Mouse (Mus musculus) limb, embryonic 11.5 days (tissue): ENCODE measurements at regions not wholly inside any gene's neighbourhood (a gene's known extent, or its start where the extent isn't known, plus 50 kb on each side); places are given as distances from the start of the nearest gene placed in this dataset.
"Not testable (repeated sequence)": the region's sequence is repeated elsewhere in the genome, so short reads cannot be mapped to it uniquely, and the experiment has no call there.

Experiments
- ATAC-seq: fragments of 200-750 bp; cut with Nextera tagmentation; 2 replicates; pipeline ENCODE4 v1.8.0; 2017; ENCODE audit warnings: low read depth; ENCODE audit not compliant: insufficient number of reproducible peaks, low FRiP score, low TSS enrichment
- DNase-seq: peaks from one replicate; pipeline ENCODE4 v3.0.0-alpha.2; 2015; ENCODE audit warnings: low spot score
- H3K27ac ChIP-seq: fragments of 300-500 bp; sonication (generic); replicated peaks from 2 replicates; pipeline ENCODE4 v1.5.1; 2014; ENCODE audit warnings: low read depth, mild to moderate bottlenecking, low read length
- H3K27me3 ChIP-seq: fragments of 300-500 bp; sonication (generic); 2 replicates; pipeline ENCODE4 v1.6.1; 2014; ENCODE audit warnings: mild to moderate bottlenecking, low read length, mixed read lengths; ENCODE audit not compliant: control insufficient read depth, insufficient read depth
- H3K36me3 ChIP-seq: fragments of 300-500 bp; sonication (generic); 2 replicates; pipeline ENCODE4 v1.6.1; 2014; ENCODE audit warnings: mild to moderate bottlenecking, low read length, moderate library complexity, mixed read lengths; ENCODE audit not compliant: control insufficient read depth, insufficient read depth
- H3K4me1 ChIP-seq: fragments of 300-500 bp; sonication (generic); 2 replicates; pipeline ENCODE4 v1.6.1; 2014; ENCODE audit warnings: low read length, mixed read lengths; ENCODE audit not compliant: control insufficient read depth, insufficient read depth
- H3K4me2 ChIP-seq: fragments of 300-500 bp; sonication (generic); 2 replicates; pipeline ENCODE4 v1.6.1; 2014; ENCODE audit warnings: low read depth, mild to moderate bottlenecking, moderate library complexity; ENCODE audit not compliant: severe bottlenecking
- H3K4me3 ChIP-seq: fragments of 300-500 bp; sonication (generic); 2 replicates; pipeline ENCODE4 v1.5.1; 2014; ENCODE audit warnings: low read depth, low read length
- H3K9ac ChIP-seq: fragments of 300-500 bp; sonication (generic); 2 replicates; pipeline ENCODE4 v1.6.1; 2014; ENCODE audit warnings: mild to moderate bottlenecking, low read length
- H3K9me3 ChIP-seq: fragments of 300-500 bp; sonication (generic); 2 replicates; pipeline ENCODE4 v1.6.1; 2016; ENCODE audit warnings: low read length; ENCODE audit not compliant: control insufficient read depth
- WGBS: fragments of 180-500 bp; shearing (Covaris S2); extraction: QIAGEN DNeasy Blood & Tissue Kit; methylation state at CpG from one replicate; pipeline ENCODE4 v1.1.7; 2014; 5-methylcytosine and 5-hydroxymethylcytosine counted together

DNA sequence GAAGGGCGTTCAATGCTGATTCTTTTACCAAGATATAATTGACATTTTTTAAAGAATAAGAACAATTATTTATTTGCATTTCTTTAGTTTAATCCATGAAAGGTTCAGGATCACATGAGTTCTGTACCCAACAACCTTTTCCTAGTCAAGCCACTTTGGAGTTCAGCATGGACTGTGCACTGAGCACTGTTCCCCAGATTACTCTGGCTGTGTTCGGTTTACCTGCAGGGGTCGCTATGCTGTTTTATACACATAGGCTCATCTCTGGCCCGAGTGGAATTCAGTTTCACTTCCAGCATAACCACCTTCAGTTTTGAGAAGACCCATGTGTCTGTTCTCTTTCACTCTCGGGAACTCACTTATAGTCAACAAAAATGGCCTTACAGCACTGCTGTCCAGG is 93.5 kb upstream of the Smarcad1 start:
- not testable (repeated sequence) for H3K9me3 ChIP-seq, H3K27me3 ChIP-seq, ATAC-seq, H3K27ac ChIP-seq, H3K9ac ChIP-seq, H3K4me1 ChIP-seq, H3K4me3 ChIP-seq, H3K36me3 ChIP-seq, DNase-seq, H3K4me2 ChIP-seq
- 76% methylated on average over 5 of the region's 5 CpGs for WGBS

DNA sequence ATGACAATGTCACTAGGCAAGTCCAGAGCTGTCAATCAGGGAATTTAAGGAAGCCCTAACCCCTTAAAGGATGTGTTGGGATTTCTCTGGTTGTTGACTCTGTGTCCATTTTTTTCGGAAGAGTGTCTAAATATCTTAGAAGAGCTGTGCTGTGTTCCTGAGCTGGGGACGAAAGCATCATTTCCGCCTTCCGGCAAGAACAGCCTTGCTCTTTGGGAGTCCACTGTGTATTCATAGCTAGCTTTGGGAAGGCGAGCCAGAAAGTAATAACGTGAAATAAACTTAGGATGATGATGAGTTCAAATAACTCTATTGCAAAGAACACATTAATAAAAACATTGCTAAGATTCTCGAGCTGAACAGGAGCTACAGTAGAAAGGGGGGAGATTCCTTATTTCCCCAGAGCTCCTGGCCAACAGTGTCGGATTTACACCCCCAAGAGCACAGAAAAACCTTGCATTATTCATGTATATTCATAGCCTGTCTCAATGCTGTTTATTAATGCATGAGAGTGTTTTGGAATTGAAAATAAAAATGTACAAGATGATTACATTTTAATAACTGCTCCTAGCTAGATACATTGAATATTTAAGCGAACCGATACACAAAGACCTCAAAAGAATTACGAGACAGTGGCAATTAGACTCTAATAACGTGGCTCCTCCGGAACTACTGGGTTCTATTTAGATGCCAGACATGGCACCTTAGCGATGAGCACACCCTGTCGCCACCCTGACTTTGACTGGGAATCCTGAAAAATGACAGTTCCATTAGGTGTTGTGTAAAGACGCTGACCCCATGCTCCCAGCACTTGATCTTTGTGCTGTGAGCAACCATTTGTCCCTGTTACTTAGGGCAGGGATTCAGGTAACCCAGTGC is 80.5 kb upstream of the Smarcad1 start:
- DNase-seq: no peak
- H3K4me1 ChIP-seq: no peaks in the 10 kb centered on the region
- H3K9ac ChIP-seq: no peak overlapping the region
- H3K9me3 ChIP-seq: no peaks in the 10 kb centered on the region
- H3K4me2 ChIP-seq: no peak overlapping the region
- no peak overlapping the region for H3K4me3 ChIP-seq
- H3K27me3 ChIP-seq: no peaks in the 10 kb centered on the region
- 76% methylated on average over 16 of the region's 16 CpGs for WGBS
- no peak for ATAC-seq
- no peak overlapping the region for H3K27ac ChIP-seq
- H3K36me3 ChIP-seq: no peaks in the 10 kb centered on the region

DNA sequence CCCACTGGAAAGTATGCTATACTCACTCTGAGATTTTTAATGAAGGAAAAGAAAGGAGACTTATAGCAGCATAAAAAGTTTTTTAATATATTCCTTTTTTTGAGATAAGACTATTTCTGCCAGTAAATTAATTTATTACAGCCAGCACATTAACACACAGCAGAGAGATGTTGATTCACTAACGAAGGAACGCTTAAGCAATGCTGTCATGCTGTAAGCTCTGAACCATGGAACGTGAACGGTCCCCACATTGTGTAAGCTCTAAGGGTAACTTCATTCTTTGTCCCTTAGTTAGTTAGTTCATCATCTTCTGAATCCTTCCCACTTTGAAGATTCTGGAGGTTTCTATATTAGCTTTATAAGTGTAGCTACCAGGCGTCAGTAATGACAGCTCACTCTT is 79.8 kb upstream of the Smarcad1 start:
- Histone ChIP-seq H3K27me3 (no peaks in the 10 kb centered on the region), H3K4me3 (no peak overlapping the region), H3K4me2 (no peak overlapping the region), H3K27ac (no peak overlapping the region), H3K9me3 (no peaks in the 10 kb centered on the region), H3K36me3 (no peaks in the 10 kb centered on the region), H3K9ac (no peak overlapping the region), H3K4me1 (no peaks in the 10 kb centered on the region)
- WGBS: 78% methylated on average over 5 of the region's 5 CpGs
- no peak for ATAC-seq
- DNase-seq: no peak

DNA sequence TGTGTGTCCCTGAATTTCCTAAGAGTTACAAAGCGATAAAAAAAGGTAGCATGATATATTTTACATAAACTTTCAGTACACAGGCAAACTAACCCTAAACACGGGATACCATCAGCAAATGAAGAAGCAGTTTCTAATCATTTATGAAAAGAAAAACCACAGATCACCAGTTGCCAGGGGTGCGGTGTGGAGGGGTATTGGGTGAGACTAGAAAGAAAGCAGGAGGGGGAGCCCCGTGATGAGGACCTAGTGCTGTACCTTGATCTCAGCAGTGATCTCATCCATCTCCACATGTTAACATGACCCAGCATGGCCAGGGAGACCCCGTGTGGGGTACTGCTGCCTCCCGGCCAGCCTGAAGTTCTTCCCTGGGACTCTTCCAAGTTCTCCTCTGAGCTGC is 77.7 kb upstream of the Smarcad1 start:
- Histone ChIP-seq H3K9me3 (no peaks in the 10 kb centered on the region), H3K27ac (no peak overlapping the region), H3K27me3 (no peaks in the 10 kb centered on the region), H3K36me3 (no peaks in the 10 kb centered on the region), H3K9ac (no peak overlapping the region), H3K4me1 (no peaks in the 10 kb centered on the region), H3K4me2 (no peak overlapping the region), H3K4me3 (no peak overlapping the region)
- DNase-seq (no peak), ATAC-seq (no peak)
- 80% methylated on average over 6 of the region's 6 CpGs for WGBS

DNA sequence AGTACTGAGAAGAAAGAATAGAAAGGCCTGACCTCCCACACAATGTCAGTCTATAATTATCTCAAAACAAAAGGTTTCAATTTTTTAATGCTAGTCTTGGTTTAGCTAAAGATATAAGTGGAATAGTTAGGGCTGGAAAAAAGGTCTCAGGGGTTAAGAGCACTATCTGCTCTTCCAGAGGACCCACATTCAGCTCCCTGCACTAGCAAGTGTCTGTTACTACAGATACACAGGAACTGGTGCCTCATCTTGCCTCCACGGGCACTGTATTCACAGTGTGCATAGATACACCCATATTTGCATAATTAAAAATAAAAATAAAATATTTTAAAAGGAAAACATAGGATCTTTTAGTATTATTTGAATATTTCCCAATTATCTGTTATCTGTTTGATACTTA is 77.2 kb upstream of the Smarcad1 start:
- no peaks in the 10 kb centered on the region for H3K27me3 ChIP-seq
- no peak overlapping the region for H3K27ac ChIP-seq
- no peaks in the 10 kb centered on the region for H3K9me3 ChIP-seq
- H3K4me1 ChIP-seq: no peaks in the 10 kb centered on the region
- ATAC-seq (no peak), DNase-seq (no peak)
- H3K4me3 ChIP-seq: no peak overlapping the region
- H3K9ac ChIP-seq: no peak overlapping the region
- WGBS: 81% methylated on average over 1 of the region's 1 CpGs
- no peaks in the 10 kb centered on the region for H3K36me3 ChIP-seq
- no peak overlapping the region for H3K4me2 ChIP-seq

DNA sequence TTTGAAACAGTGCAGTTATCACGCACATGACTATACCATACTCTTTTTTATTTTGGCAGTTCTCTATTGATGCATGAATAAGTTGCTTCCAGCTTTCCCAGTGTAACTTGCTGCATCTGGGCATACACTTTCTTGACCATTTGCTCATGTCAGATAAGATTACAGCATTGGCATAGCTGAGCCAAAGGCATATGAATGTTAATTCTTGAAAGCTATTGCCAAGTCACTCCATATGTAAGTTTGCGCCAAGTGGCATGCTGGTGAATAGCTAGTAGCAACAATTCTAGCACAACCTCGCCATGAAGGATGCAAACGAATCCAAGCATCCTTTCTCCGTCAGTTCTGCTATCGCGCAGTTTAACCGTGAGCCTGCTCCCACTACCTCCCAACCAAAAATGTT is 72.2 kb upstream of the Smarcad1 start:
- WGBS: 86% methylated on average over 8 of the region's 8 CpGs
- H3K4me3 ChIP-seq: no peak overlapping the region
- no peak for ATAC-seq

DNA sequence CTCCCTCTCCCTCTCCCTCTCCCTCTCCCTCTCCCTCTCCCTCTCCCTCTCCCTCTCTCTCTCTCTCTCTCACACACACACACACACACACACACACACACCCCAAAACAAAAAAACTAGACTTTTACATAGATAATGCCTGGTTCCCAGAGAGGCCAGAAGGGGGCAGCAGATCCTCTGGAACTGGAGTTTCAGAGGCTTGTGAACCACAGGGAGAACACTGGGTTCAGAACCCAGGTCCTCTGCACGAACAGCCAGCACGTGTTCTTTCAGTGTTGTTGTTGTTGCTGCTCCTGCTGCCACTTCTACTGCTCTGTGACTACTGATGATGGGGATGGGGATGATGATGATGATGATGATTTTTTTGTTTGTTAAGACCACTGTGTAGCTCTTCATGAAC is 68.4 kb upstream of the Smarcad1 start:
- 46% methylated on average over 2 of the region's 2 CpGs for WGBS
- no peak overlapping the region for H3K9ac ChIP-seq
- no peaks in the 10 kb centered on the region for H3K36me3 ChIP-seq
- no peaks in the 10 kb centered on the region for H3K27me3 ChIP-seq
- no peak for ATAC-seq
- H3K9me3 ChIP-seq: no peaks in the 10 kb centered on the region
- DNase-seq: peak; percentile 43
- H3K4me1 ChIP-seq: no peaks in the 10 kb centered on the region
- no peak overlapping the region for H3K4me2 ChIP-seq
- no peak overlapping the region for H3K27ac ChIP-seq
- H3K4me3 ChIP-seq: no peak overlapping the region

More for the DNA sequence above, 72.2 kb upstream of the Smarcad1 start:
- Histone ChIP-seq H3K4me1 (no peaks in the 10 kb centered on the region), H3K27me3 (no peaks in the 10 kb centered on the region), H3K9me3 (no peaks in the 10 kb centered on the region), H3K27ac (no peak overlapping the region), H3K36me3 (no peaks in the 10 kb centered on the region), H3K4me2 (no peak overlapping the region), H3K9ac (no peak overlapping the region)
- no peak for DNase-seq

DNA sequence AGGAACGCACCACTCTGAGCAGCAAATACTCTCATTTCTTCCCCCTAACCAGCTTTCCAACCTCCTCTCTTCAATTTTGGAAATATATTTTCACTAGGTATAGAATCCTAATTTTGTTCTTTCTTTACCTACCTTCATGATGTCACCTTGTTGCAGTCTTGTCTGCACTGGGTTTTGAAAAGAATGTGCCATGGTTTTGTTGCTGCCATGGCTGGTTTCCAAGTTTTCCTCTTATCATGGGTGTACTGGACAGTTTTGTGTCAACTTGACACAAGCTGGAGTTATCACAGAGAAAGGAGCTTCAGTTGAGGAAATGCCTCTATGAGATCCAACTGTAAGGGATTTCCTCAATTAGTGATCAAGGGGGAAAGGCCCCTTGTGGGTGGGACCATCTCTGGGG is 67.9 kb upstream of the Smarcad1 start:
- H3K4me1 ChIP-seq, H3K9me3 ChIP-seq, H3K4me3 ChIP-seq, ATAC-seq, H3K4me2 ChIP-seq, H3K27ac ChIP-seq, H3K36me3 ChIP-seq, H3K9ac ChIP-seq, DNase-seq, H3K27me3 ChIP-seq: not testable (repeated sequence)
- WGBS: 95% methylated on average over 1 of the region's 1 CpGs

DNA sequence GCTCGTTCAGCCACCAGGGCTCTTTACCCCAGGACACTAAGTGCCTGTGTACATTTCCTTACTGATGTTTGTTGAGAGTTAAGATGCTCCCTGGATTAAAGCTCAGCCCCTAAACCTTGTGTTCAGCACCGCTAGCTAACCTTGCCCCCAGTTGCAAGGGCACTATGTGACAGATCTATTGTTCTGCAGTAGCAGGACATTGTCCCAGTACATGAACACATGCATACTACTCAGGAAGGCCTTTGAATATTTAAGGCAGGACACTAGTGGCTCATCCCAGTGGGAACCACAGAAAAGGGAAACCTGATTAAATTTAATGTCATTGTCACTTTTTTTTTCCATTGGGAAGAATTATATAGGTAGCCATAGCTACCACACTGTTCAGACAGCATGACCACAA is 60.3 kb upstream of the Smarcad1 start:
- no peak for DNase-seq
- Histone ChIP-seq H3K4me3 (no peak overlapping the region), H3K36me3 (no peaks in the 10 kb centered on the region), H3K9ac (no peak overlapping the region), H3K4me2 (no peak overlapping the region), H3K9me3 (no peaks in the 10 kb centered on the region), H3K27ac (no peak overlapping the region), H3K4me1 (no peaks in the 10 kb centered on the region), H3K27me3 (no peaks in the 10 kb centered on the region)
- no peak for ATAC-seq
- 41% methylated on average over 2 of the region's 2 CpGs for WGBS
